Mouse (Mus musculus): ENCODE data around the gene Dcaf8. TPM values are rescaled to one million over a fixed set of nuclear protein-coding genes. Genes with fewer than 3 reads are reported as not detected.
A peak's percentile ranks its signal among the peaks of the same experiment; 100 is the strongest.

Gene Dcaf8
- polyA plus RNA-seq, 1 experiment from 2014 or later, result 102 TPM

DNA sequence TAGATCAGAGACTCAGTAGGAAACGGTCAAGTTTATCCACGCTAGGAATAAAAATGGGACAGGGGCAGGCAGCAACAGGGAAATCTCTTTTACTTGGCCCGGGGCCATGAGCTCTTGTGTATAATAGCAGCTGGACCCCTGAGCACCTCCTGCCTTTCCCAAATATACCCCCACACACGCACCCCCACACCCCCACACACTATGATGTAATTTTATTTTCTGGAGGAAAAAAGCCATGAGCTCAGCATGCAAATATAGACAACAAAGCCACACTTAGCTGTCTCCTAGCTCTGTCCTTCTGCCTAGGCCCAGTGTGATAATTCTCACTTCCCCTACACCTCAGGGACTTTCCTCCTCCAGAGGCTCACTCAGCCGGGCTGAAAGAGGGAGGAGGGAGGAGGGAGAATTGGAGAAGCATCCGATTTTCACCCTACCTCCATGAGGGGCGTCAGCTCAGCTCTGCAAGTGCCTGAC is 59.3 kb downstream of the Dcaf8 start:
- peak overlapping the region; percentile 81; the same call in 1 of the 2 replicates for H3K9ac ChIP-seq (ENCODE audit: low read depth, low read length)
- ATAC-seq (ENCODE audit: low read depth) (0 out of 2 replicates have a peak, but pooled peaks have one; percentile 3), DNase-seq (ENCODE audit: low spot score) (peak; percentile 57)
- peaks cover 45% of the 10 kb centered on the region for H3K4me1 ChIP-seq (ENCODE audit: control insufficient read depth, insufficient read depth, low read length)
- no peaks in the 10 kb centered on the region; the same call in 1 of the 2 replicates for H3K36me3 ChIP-seq (ENCODE audit: control insufficient read depth, insufficient read depth, low read length)
- H3K27ac ChIP-seq (replicated peaks; ENCODE audit: low read depth, low read length), result peak overlapping the region; percentile 78; the same call in 1 of the 2 replicates
- no peaks in the 10 kb centered on the region for H3K9me3 ChIP-seq (ENCODE audit: control insufficient read depth, low read length)
- peak overlapping the region; percentile 63; the same call in 1 of the 2 replicates for H3K4me3 ChIP-seq (ENCODE audit: low read depth, low read length)
- no peaks in the 10 kb centered on the region for H3K27me3 ChIP-seq (replicated peaks; ENCODE audit: control insufficient read depth, insufficient read depth, low read length)
- peak overlapping the region; percentile 76 for H3K4me2 ChIP-seq (ENCODE audit: low read depth, low read length)
- 14% methylated on average over 7 of the region's 7 CpGs for WGBS

DNA sequence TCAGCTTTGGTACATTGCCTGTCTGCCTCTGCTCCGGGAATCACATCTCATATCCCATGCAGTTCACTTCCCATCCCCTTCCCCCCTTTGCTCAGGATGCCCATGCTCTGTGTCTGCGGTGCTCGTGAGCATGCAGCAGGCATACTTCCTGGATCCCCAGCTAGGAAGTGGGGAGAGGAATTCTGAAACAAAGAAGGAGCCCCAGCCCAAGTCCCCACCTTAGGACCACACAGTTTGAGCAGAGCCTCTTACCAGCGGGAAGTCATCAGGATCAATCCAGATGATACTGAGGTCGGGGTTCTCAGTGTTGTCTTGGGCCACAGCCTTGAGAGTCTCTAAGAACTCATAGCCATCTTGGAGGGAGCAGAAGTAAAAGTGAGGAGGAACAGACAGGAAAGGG is 64.9 kb downstream of the Dcaf8 start:
- Histone ChIP-seq H3K9ac (ENCODE audit: low read depth, low read length) (no peak overlapping the region), H3K9me3 (ENCODE audit: control insufficient read depth, low read length) (no peaks in the 10 kb centered on the region), H3K36me3 (ENCODE audit: control insufficient read depth, insufficient read depth, low read length) (no peaks in the 10 kb centered on the region), H3K27me3 (replicated peaks; ENCODE audit: control insufficient read depth, insufficient read depth, low read length) (no peaks in the 10 kb centered on the region), H3K4me3 (ENCODE audit: low read depth, low read length) (no peak overlapping the region), H3K4me2 (ENCODE audit: low read depth, low read length) (no peak overlapping the region), H3K4me1 (ENCODE audit: control insufficient read depth, insufficient read depth, low read length) (peaks cover 11% of the 10 kb centered on the region; the same call in 1 of the 2 replicates), H3K27ac (replicated peaks; ENCODE audit: low read depth, low read length) (peak overlapping the region; percentile 17; the same call in 1 of the 2 replicates)
- DNase-seq (ENCODE audit: low spot score), result no peak
- no peak for ATAC-seq (ENCODE audit: low read depth)
- WGBS, result 50% methylated on average over 5 of the region's 5 CpGs

- H3K9me3 ChIP-seq (ENCODE audit: control insufficient read depth, low read length), result no peaks in the 10 kb centered on the region
- DNase-seq (ENCODE audit: low spot score), result no peak
- H3K9ac ChIP-seq (ENCODE audit: low read depth, low read length), result no peak overlapping the region
- no peaks in the 10 kb centered on the region for H3K27me3 ChIP-seq (replicated peaks; ENCODE audit: control insufficient read depth, insufficient read depth, low read length)
- H3K4me1 ChIP-seq (ENCODE audit: control insufficient read depth, insufficient read depth, low read length), result peaks cover 11% of the 10 kb centered on the region; the same call in 1 of the 2 replicates
- no peak overlapping the region for H3K27ac ChIP-seq (replicated peaks; ENCODE audit: low read depth, low read length)
- ATAC-seq (ENCODE audit: low read depth), result no peak
- no peak overlapping the region for H3K4me2 ChIP-seq (ENCODE audit: low read depth, low read length)
- H3K36me3 ChIP-seq (ENCODE audit: control insufficient read depth, insufficient read depth, low read length), result no peaks in the 10 kb centered on the region
- H3K4me3 ChIP-seq (ENCODE audit: low read depth, low read length), result no peak overlapping the region
- 63% methylated on average over 4 of the region's 4 CpGs for WGBS
Measured at GRCm38 (mm10) chr1:172213771-172214170, 65.9 kb downstream of the Dcaf8 start.

DNA sequence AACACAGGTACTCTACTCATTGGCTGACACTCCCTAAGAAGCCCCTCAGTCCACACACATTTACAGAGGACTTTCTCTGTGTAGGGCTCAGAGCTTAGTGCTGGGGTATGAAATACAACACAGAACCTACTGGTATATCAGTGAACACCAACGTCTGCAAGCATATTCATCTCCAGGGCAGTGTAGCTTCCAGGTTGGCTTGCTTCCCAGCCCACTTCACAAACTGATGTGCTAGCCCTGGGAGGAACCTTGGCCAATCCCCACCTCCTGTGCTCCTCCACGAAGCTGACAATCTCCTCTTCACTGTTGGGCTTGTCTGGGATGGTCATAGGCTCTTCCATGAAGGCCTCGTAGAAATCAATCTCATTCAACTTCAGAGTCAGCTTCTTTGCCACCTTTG is 66.9 kb downstream of the Dcaf8 start:
- no peak overlapping the region for H3K4me2 ChIP-seq (ENCODE audit: low read depth, low read length)
- no peak overlapping the region for H3K27ac ChIP-seq (replicated peaks; ENCODE audit: low read depth, low read length)
- H3K27me3 ChIP-seq (replicated peaks; ENCODE audit: control insufficient read depth, insufficient read depth, low read length), result no peaks in the 10 kb centered on the region
- H3K9ac ChIP-seq (ENCODE audit: low read depth, low read length), result no peak overlapping the region
- WGBS, result 62% methylated on average over 3 of the region's 3 CpGs
- ATAC-seq (ENCODE audit: low read depth) (no peak), DNase-seq (ENCODE audit: low spot score) (no peak)
- H3K4me1 ChIP-seq (ENCODE audit: control insufficient read depth, insufficient read depth, low read length), result peaks cover 18% of the 10 kb centered on the region
- no peak overlapping the region for H3K4me3 ChIP-seq (ENCODE audit: low read depth, low read length)
- no peaks in the 10 kb centered on the region for H3K36me3 ChIP-seq (ENCODE audit: control insufficient read depth, insufficient read depth, low read length)
- no peaks in the 10 kb centered on the region for H3K9me3 ChIP-seq (ENCODE audit: control insufficient read depth, low read length)

DNA sequence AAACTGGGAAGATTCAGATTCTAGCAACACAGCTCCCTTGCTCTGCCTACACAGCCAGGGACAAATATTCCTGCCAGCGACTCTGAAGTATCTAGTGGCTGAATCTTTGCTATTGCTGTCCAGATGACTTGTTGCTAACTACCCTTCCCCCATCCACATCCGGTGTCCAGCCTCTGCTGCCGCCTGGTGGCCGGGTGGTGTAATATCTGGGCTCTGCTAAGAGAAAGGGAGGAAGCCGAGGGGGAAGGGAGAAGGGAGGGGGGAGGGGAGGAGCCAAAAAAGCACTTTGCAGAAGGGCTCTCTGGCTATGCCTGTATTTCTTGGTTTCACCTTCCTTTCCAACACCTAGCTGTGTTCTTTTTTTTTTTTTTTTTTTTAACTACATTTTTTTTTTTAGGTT is 69.3 kb downstream of the Dcaf8 start:
- peaks cover 42% of the 10 kb centered on the region for H3K4me1 ChIP-seq (ENCODE audit: control insufficient read depth, insufficient read depth, low read length)
- peak overlapping the region; percentile 52 for H3K9ac ChIP-seq (ENCODE audit: low read depth, low read length)
- 2% methylated on average over 5 of the region's 5 CpGs for WGBS

GRCm38 (mm10) chr1:172218164-172218910 is 70.5 kb downstream of the Dcaf8 start:
- no peak overlapping the region for H3K27ac ChIP-seq (replicated peaks; ENCODE audit: low read depth, low read length)
- H3K9ac ChIP-seq (ENCODE audit: low read depth, low read length), result no peak overlapping the region
- no peaks in the 10 kb centered on the region for H3K9me3 ChIP-seq (ENCODE audit: control insufficient read depth, low read length)
- ATAC-seq (ENCODE audit: low read depth), result no peak
- no peaks in the 10 kb centered on the region for H3K27me3 ChIP-seq (replicated peaks; ENCODE audit: control insufficient read depth, insufficient read depth, low read length)
- H3K4me2 ChIP-seq (ENCODE audit: low read depth, low read length), result no peak overlapping the region
- no peak for DNase-seq (ENCODE audit: low spot score)
- H3K4me1 ChIP-seq (ENCODE audit: control insufficient read depth, insufficient read depth, low read length), result peaks cover 41% of the 10 kb centered on the region
- no peaks in the 10 kb centered on the region for H3K36me3 ChIP-seq (ENCODE audit: control insufficient read depth, insufficient read depth, low read length)
- 57% methylated on average over 15 of the region's 15 CpGs for WGBS
- no peak overlapping the region for H3K4me3 ChIP-seq (ENCODE audit: low read depth, low read length)

More for the DNA sequence above, 69.3 kb downstream of the Dcaf8 start:
- peak overlapping the region; percentile 81 for H3K27ac ChIP-seq (replicated peaks; ENCODE audit: low read depth, low read length)
- peak; percentile 90 for DNase-seq (ENCODE audit: low spot score)
- no peaks in the 10 kb centered on the region for H3K9me3 ChIP-seq (ENCODE audit: control insufficient read depth, low read length)
- peak overlapping the region; percentile 47 for H3K4me2 ChIP-seq (ENCODE audit: low read depth, low read length)
- peak overlapping the region; percentile 18; the same call in 1 of the 2 replicates for H3K4me3 ChIP-seq (ENCODE audit: low read depth, low read length)
- H3K27me3 ChIP-seq (replicated peaks; ENCODE audit: control insufficient read depth, insufficient read depth, low read length), result no peaks in the 10 kb centered on the region
- no peaks in the 10 kb centered on the region for H3K36me3 ChIP-seq (ENCODE audit: control insufficient read depth, insufficient read depth, low read length)
- ATAC-seq (ENCODE audit: low read depth), result peak; percentile 47

DNA sequence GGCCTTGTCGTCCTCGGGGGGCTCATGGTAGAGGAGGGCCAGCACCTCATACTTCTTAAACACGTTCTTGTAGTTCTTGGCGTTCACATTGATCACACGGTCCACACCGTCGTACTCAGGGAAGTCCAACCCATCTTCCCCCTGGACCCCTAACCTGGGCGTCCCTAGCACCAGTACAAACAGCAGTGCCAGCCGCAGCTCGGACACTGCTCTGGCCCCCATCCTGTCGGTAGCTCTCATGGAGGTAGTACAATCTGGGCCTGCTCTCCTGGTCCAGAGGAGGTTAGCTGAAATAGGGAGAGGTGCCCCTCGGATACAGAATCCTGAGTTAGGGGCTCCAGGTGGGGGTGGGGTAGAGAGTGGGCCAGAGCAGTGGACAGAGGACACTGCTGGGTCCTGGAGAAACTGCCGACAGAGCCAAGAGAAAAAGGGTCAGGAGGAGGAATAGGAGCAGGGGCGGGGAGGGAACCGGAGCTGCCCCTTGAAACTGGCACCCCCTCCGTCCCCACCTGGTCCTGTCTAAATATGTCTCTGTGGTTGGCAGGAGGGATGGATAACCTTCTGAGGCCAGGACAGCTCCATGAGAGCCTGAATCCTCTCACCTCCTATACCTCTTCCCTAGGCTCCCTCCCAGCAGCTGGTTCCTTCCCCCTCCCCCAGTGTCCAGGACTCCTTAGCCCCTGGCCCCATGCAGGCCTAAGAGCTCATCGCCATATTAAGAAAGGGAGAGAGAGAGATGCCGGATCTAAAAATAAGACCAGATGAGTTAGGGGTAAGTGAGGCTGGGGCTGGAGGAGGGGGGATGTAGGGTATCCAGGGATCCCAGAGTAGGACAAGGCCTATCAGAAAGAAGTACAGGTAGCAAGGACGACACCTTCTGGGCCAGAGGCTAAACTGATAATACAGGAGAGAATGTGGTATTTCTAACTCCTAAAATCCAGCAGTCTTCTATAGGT is 71.8 kb downstream of the Dcaf8 start, which contains the start of gene Casq1:
Gene Casq1, minus strand, starts transcription at position 418 of the 956 bp plus-strand sequence.
- ATAC-seq (ENCODE audit: low read depth), result no peak
- no peaks in the 10 kb centered on the region for H3K36me3 ChIP-seq (ENCODE audit: control insufficient read depth, insufficient read depth, low read length)
- peak within 1 kb of the TSS; percentile 15; the same call in 1 of the 2 replicates for H3K9ac ChIP-seq (ENCODE audit: low read depth, low read length)
- no peak within 1 kb of the TSS for H3K4me3 ChIP-seq (ENCODE audit: low read depth, low read length)
- peaks cover 38% of the 10 kb centered on the region for H3K4me1 ChIP-seq (ENCODE audit: control insufficient read depth, insufficient read depth, low read length)
- no peak for DNase-seq (ENCODE audit: low spot score)
- 0 out of 2 replicates have a peak within 1 kb of the TSS, but pooled peaks have one; percentile 10 for H3K4me2 ChIP-seq (ENCODE audit: low read depth, low read length)
- no peaks in the 10 kb centered on the region for H3K27me3 ChIP-seq (replicated peaks; ENCODE audit: control insufficient read depth, insufficient read depth, low read length)
- H3K9me3 ChIP-seq (ENCODE audit: control insufficient read depth, low read length), result no peaks in the 10 kb centered on the region
- 80% methylated on average over 18 of the region's 19 CpGs for WGBS
- H3K27ac ChIP-seq (replicated peaks; ENCODE audit: low read depth, low read length), result peak within 1 kb of the TSS; percentile 92

- H3K4me1 ChIP-seq (ENCODE audit: control insufficient read depth, insufficient read depth, low read length), result peaks cover 38% of the 10 kb centered on the region
Measured at GRCm38 (mm10) chr1:172220414-172220813, 72.5 kb downstream of the Dcaf8 start.

More at GRCm38 (mm10) chr1:172220414-172220813, 72.5 kb downstream of the Dcaf8 start:
- WGBS, result 21% methylated on average over 10 of the region's 10 CpGs
- peak; percentile 94 for DNase-seq (ENCODE audit: low spot score)
- H3K4me3 ChIP-seq (ENCODE audit: low read depth, low read length), result no peak overlapping the region
- peak; percentile 39; the same call in 1 of the 2 replicates for ATAC-seq (ENCODE audit: low read depth)
- H3K36me3 ChIP-seq (ENCODE audit: control insufficient read depth, insufficient read depth, low read length), result no peaks in the 10 kb centered on the region
- H3K27ac ChIP-seq (replicated peaks; ENCODE audit: low read depth, low read length), result peak overlapping the region; percentile 92
- no peaks in the 10 kb centered on the region for H3K9me3 ChIP-seq (ENCODE audit: control insufficient read depth, low read length)
- no peaks in the 10 kb centered on the region for H3K27me3 ChIP-seq (replicated peaks; ENCODE audit: control insufficient read depth, insufficient read depth, low read length)
- H3K9ac ChIP-seq (ENCODE audit: low read depth, low read length), result no peak overlapping the region
- H3K4me2 ChIP-seq (ENCODE audit: low read depth, low read length), result no peak overlapping the region
